ENCODE assay signal across 17 mouse cellular contexts in the genomic region with DNA sequence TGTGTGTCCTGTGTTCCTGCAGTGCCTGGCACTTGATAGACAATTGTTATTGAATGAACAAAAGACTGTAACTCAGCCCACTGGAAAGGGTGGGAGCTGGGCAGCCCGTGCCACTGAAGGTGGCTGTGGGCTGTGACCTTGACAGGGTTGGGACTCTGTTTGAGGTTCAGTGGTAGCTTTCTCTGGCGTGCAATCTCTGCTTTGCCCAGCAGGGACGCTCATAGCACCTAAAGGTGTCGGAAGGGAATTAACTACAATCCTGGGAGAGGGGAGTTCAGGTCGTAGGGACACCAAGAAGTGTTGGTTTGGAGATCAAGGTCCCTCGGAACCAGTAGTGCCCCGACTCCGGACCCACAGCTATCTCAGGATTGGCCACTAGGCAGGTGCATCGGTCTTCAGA. TPM values are rescaled to one million over a fixed set of nuclear protein-coding genes. Genes with fewer than 3 reads are reported as not detected.
DNase-seq lines count a peak whose midpoint lies in the region; ATAC-seq and TF ChIP-seq lines count a peak whose summit lies in the region.
"Had no signal": no experiment of that assay in that cellular context is flagged by ENCODE, and none has a peak within 500 bp of the region (broad histone marks: within the 10 kb centered on the region; RNA-seq: fewer than 3 reads in every experiment).

No protein-coding gene starts in this region.

- WGBS in kidney, postnatal 0 days, result 67% methylated on average over 9 of the region's 9 CpGs
- 69% methylated on average over 9 of the region's 9 CpGs for WGBS in kidney, embryonic 14.5 days

- no peaks in the 10 kb centered on the region for H3K4me1 ChIP-seq in kidney, postnatal 0 days (replicated peaks; ENCODE audit: insufficient read depth, low read length)
- no peaks in the 10 kb centered on the region for H3K4me1 ChIP-seq in kidney, embryonic 14.5 days (ENCODE audit: control insufficient read depth, insufficient read depth, low read length)
- H3K4me1 ChIP-seq: embryonic facial prominence, embryonic 15.5 days; midbrain, embryonic 15.5 days; neural tube, embryonic 12.5 days had no signal

- H3K9me3 ChIP-seq in kidney, postnatal 0 days (replicated peaks; ENCODE audit: low read length), result no peaks in the 10 kb centered on the region
- no peaks in the 10 kb centered on the region for H3K9me3 ChIP-seq in kidney, embryonic 14.5 days (ENCODE audit: control insufficient read depth, low read length)
- H3K9me3 ChIP-seq: embryonic facial prominence, embryonic 15.5 days; midbrain, embryonic 15.5 days; neural tube, embryonic 12.5 days had no signal

- ATAC-seq in kidney, postnatal 0 days (replicated peaks; ENCODE audit: low FRiP score, low read depth), result no peak
- ATAC-seq in kidney, embryonic 14.5 days (ENCODE audit: low FRiP score, low TSS enrichment), result no peak
- ATAC-seq: activated CD4-positive, CD25-positive, alpha-beta regulatory T cell, adult 4 months; forebrain, embryonic 14.5 days; midbrain, embryonic 15.5 days had no signal

- no peak overlapping the region for H3K27ac ChIP-seq in kidney, postnatal 0 days
- H3K27ac ChIP-seq in kidney, embryonic 14.5 days (ENCODE audit: low read depth, low read length), result no peak overlapping the region
- H3K27ac ChIP-seq: embryonic facial prominence, embryonic 15.5 days; hindbrain, embryonic 14.5 days; midbrain, embryonic 15.5 days; neural tube, embryonic 12.5 days had no signal

- H3K4me3 ChIP-seq in kidney, postnatal 0 days (replicated peaks; ENCODE audit: low read depth, low read length), result no peak overlapping the region
- no peak overlapping the region for H3K4me3 ChIP-seq in kidney, embryonic 14.5 days (ENCODE audit: low read length)
- H3K4me3 ChIP-seq: embryonic facial prominence, embryonic 15.5 days; midbrain, embryonic 15.5 days; neural tube, embryonic 12.5 days had no signal

- no peaks in the 10 kb centered on the region; the same call in 1 of the 2 replicates for H3K27me3 ChIP-seq in kidney, postnatal 0 days (ENCODE audit: insufficient read depth, low read length)
- no peaks in the 10 kb centered on the region for H3K27me3 ChIP-seq in kidney, embryonic 14.5 days (ENCODE audit: control insufficient read depth, insufficient read depth, low read length)
- H3K27me3 ChIP-seq: embryonic facial prominence, embryonic 15.5 days; midbrain, embryonic 15.5 days; neural tube, embryonic 12.5 days had no signal

- H3K9ac ChIP-seq in kidney, postnatal 0 days (ENCODE audit: low read depth, low read length), result no peak overlapping the region
- no peak overlapping the region for H3K9ac ChIP-seq in kidney, embryonic 14.5 days (ENCODE audit: low read depth, low read length)
- H3K9ac ChIP-seq: embryonic facial prominence, embryonic 15.5 days; hindbrain, embryonic 14.5 days; midbrain, embryonic 15.5 days; neural tube, embryonic 12.5 days had no signal

- DNase-seq in cerebellum, postnatal 14 days, result peak; percentile 29 to 69
- no peak for DNase-seq in cerebellum, adult 11-12 months
- no peak for DNase-seq in kidney, postnatal 0 days (ENCODE audit: low spot score)
- DNase-seq in thymus, postnatal 14 days, result peak; percentile 27
- DNase-seq in thymus, postnatal 25 days, result no peak
- peak; percentile 44 for DNase-seq in retina, postnatal 1 day
- DNase-seq in urinary bladder, adult 2 months (ENCODE audit: low spot score), result no peak
- DNase-seq: gastrocnemius, postnatal 36 days; right cerebral cortex, adult 18-20 months; thymus, adult 2 months had no signal

- no peak overlapping the region for H3K4me2 ChIP-seq in kidney, postnatal 0 days (ENCODE audit: low read length)
- H3K4me2 ChIP-seq in kidney, embryonic 14.5 days (replicated peaks; ENCODE audit: low read depth, low read length), result no peak overlapping the region
- H3K4me2 ChIP-seq: embryonic facial prominence, embryonic 15.5 days; hindbrain, embryonic 14.5 days; neural tube, embryonic 12.5 days had no signal

- H3K36me3 ChIP-seq in kidney, postnatal 0 days (ENCODE audit: insufficient read depth, low read length), result no peaks in the 10 kb centered on the region
- H3K36me3 ChIP-seq in kidney, embryonic 14.5 days (ENCODE audit: control insufficient read depth, insufficient read depth, low read length), result no peaks in the 10 kb centered on the region
- H3K36me3 ChIP-seq: embryonic facial prominence, embryonic 15.5 days; midbrain, embryonic 15.5 days; neural tube, embryonic 12.5 days had no signal

- peak; percentile 36; the same call in 1 of the 2 replicates for TF ChIP-seq CTCF in kidney, postnatal 0 days (IDR thresholded peaks at IDR 0.05; ENCODE audit: low read depth)

RNA-seq across cellular contexts. Expression of a gene that starts 35.6 kb away (rescaled TPM):
- 1.7 and 2.2 TPM in 2 replicates for polyA plus RNA-seq in kidney, postnatal 0 days (2015; fragmentation: Nextera tagmentation; extraction: Ambion mirVana)
- 3.3 and 3.7 TPM in 2 replicates for polyA plus RNA-seq in kidney, embryonic 14.5 days (2014; fragmentation: Nextera tagmentation; extraction: Ambion mirVana)
- polyA plus RNA-seq in urinary bladder, adult 2 months (2012; rRNA removed), result 1.2 and 1.6 TPM in 2 replicates

RNA-seq across cellular contexts. Expression of a gene that starts 36.8 kb away (rescaled TPM):
- 3.1 and 4.1 TPM in 2 replicates for polyA plus RNA-seq in kidney, postnatal 0 days (2015; fragmentation: Nextera tagmentation; extraction: Ambion mirVana)
- 3.4 and 5.3 TPM in 2 replicates for polyA plus RNA-seq in kidney, embryonic 14.5 days (2014; fragmentation: Nextera tagmentation; extraction: Ambion mirVana)
- 1.8 and 2.7 TPM in 2 replicates for polyA plus RNA-seq in urinary bladder, adult 2 months (2012; rRNA removed)

Comparison
In these comparisons a context has a peak if more than half of its experiments do, and no peak if none do; other contexts are left out.
1. DNase-seq: peak in cerebellum, postnatal 14 days (2 of 2), thymus, postnatal 14 days (single experiment) and retina, postnatal 1 day (single experiment); none in cerebellum, adult 11-12 months (single experiment), kidney, postnatal 0 days (single experiment), thymus, postnatal 25 days (single experiment) and urinary bladder, adult 2 months (single experiment).